Mouse (Mus musculus): Measurements from ENCODE around the gene Galp. TPM values are rescaled to one million over a fixed set of nuclear protein-coding genes. Genes with fewer than 3 reads are reported as not detected.
A peak's percentile ranks its signal among the peaks of the same experiment; 100 is the strongest.

Gene Galp
- polyA plus RNA-seq (2015; fragmentation: Nextera tagmentation; extraction: Ambion mirVana) = not detected in 2 replicates

- Histone ChIP-seq H3K36me3 (ENCODE audit: control insufficient read depth, insufficient read depth) (no peaks in the 10 kb centered on the region), H3K4me3 (replicated peaks; ENCODE audit: low read length) (no peak within 1 kb of the TSS), H3K4me1 (replicated peaks; ENCODE audit: control insufficient read depth, insufficient read depth, low read length) (no peaks in the 10 kb centered on the region), H3K9me3 (ENCODE audit: control insufficient read depth, low read length) (no peaks in the 10 kb centered on the region), H3K4me2 (ENCODE audit: low read length) (no peak within 1 kb of the TSS), H3K27ac (ENCODE audit: low read length) (no peak within 1 kb of the TSS), H3K27me3 (replicated peaks; ENCODE audit: control insufficient read depth, insufficient read depth, low read length) (no peaks in the 10 kb centered on the region), H3K9ac (replicated peaks; ENCODE audit: low read depth, low read length) (no peak within 1 kb of the TSS)
- ATAC-seq = no peak
- WGBS = 69% methylated on average over 3 of the region's 3 CpGs
Measured at GRCm38 (mm10) chr7:6196790-6197189, at the start of gene Galp. Gene Galp, plus strand, starts transcription at chr7:6197090.

DNA sequence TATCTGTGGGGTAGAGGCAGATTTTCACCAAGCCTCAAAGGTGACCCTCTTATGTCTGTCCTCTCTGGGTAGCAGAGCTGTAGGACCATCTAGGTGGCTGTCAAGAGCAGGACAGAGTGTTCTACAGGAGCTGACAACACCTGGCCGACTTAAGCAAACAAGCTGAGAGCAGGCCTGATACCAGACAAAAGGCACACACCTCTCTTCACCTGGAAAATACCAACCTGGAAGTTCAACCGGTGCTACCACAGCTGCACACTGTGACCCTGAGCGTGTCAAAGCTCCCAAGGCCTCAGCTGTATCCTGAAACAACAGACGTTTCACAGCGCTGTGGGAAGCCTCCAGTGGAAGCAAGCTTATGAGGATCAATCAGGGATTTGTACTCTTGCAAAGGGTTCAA, 49.2 kb upstream of the Galp start:
- no peak overlapping the region for H3K27ac ChIP-seq (ENCODE audit: low read length)
- no peaks in the 10 kb centered on the region for H3K27me3 ChIP-seq (replicated peaks; ENCODE audit: control insufficient read depth, insufficient read depth, low read length)
- no peak overlapping the region for H3K4me2 ChIP-seq (ENCODE audit: low read length)
- H3K9ac ChIP-seq (replicated peaks; ENCODE audit: low read depth, low read length) = no peak overlapping the region
- H3K4me1 ChIP-seq (replicated peaks; ENCODE audit: control insufficient read depth, insufficient read depth, low read length) = peaks cover 19% of the 10 kb centered on the region
- H3K4me3 ChIP-seq (replicated peaks; ENCODE audit: low read length) = no peak overlapping the region
- ATAC-seq = no peak
- no peaks in the 10 kb centered on the region for H3K9me3 ChIP-seq (ENCODE audit: control insufficient read depth, low read length)
- H3K36me3 ChIP-seq (ENCODE audit: control insufficient read depth, insufficient read depth) = no peaks in the 10 kb centered on the region
- WGBS = 78% methylated on average over 5 of the region's 5 CpGs

- no peak for ATAC-seq
- 100% methylated on average over 1 of the region's 1 CpGs for WGBS
- H3K4me1 ChIP-seq (replicated peaks; ENCODE audit: control insufficient read depth, insufficient read depth, low read length) = peaks cover 24% of the 10 kb centered on the region
- no peaks in the 10 kb centered on the region for H3K36me3 ChIP-seq (ENCODE audit: control insufficient read depth, insufficient read depth)
- no peaks in the 10 kb centered on the region for H3K27me3 ChIP-seq (replicated peaks; ENCODE audit: control insufficient read depth, insufficient read depth, low read length)
- H3K27ac ChIP-seq (ENCODE audit: low read length) = no peak overlapping the region
- no peak overlapping the region for H3K4me3 ChIP-seq (replicated peaks; ENCODE audit: low read length)
- H3K9me3 ChIP-seq (ENCODE audit: control insufficient read depth, low read length) = no peaks in the 10 kb centered on the region
- no peak overlapping the region for H3K9ac ChIP-seq (replicated peaks; ENCODE audit: low read depth, low read length)
- no peak overlapping the region for H3K4me2 ChIP-seq (ENCODE audit: low read length)
Measured at GRCm38 (mm10) chr7:6151266-6151665, 45.6 kb upstream of the Galp start.

- Histone ChIP-seq H3K36me3 (ENCODE audit: control insufficient read depth, insufficient read depth) (no peaks in the 10 kb centered on the region), H3K4me1 (replicated peaks; ENCODE audit: control insufficient read depth, insufficient read depth, low read length) (peaks cover 28% of the 10 kb centered on the region), H3K4me3 (replicated peaks; ENCODE audit: low read length) (no peak overlapping the region), H3K27me3 (replicated peaks; ENCODE audit: control insufficient read depth, insufficient read depth, low read length) (no peaks in the 10 kb centered on the region), H3K27ac (ENCODE audit: low read length) (no peak overlapping the region), H3K9me3 (ENCODE audit: control insufficient read depth, low read length) (no peaks in the 10 kb centered on the region), H3K4me2 (ENCODE audit: low read length) (no peak overlapping the region), H3K9ac (replicated peaks; ENCODE audit: low read depth, low read length) (no peak overlapping the region)
- WGBS = 84% methylated on average over 3 of the region's 3 CpGs
- ATAC-seq = no peak
Measured at GRCm38 (mm10) chr7:6152036-6152435, 44.9 kb upstream of the Galp start.

GRCm38 (mm10) chr7:6153131-6153530, 43.8 kb upstream of the Galp start:
- 90% methylated on average over 3 of the region's 3 CpGs for WGBS

GRCm38 (mm10) chr7:6154164-6154563, 42.7 kb upstream of the Galp start:
- Histone ChIP-seq H3K27ac (ENCODE audit: low read length) (no peak overlapping the region), H3K27me3 (replicated peaks; ENCODE audit: control insufficient read depth, insufficient read depth, low read length) (no peaks in the 10 kb centered on the region), H3K9ac (replicated peaks; ENCODE audit: low read depth, low read length) (no peak overlapping the region; the same call in 1 of the 2 replicates), H3K4me2 (ENCODE audit: low read length) (peak overlapping the region; percentile 82; the same call in 1 of the 2 replicates), H3K9me3 (ENCODE audit: control insufficient read depth, low read length) (no peaks in the 10 kb centered on the region), H3K36me3 (ENCODE audit: control insufficient read depth, insufficient read depth) (no peaks in the 10 kb centered on the region), H3K4me1 (replicated peaks; ENCODE audit: control insufficient read depth, insufficient read depth, low read length) (peaks cover 22% of the 10 kb centered on the region), H3K4me3 (replicated peaks; ENCODE audit: low read length) (peak overlapping the region; percentile 87; the same call in 1 of the 2 replicates)
- WGBS = 79% methylated on average over 5 of the region's 5 CpGs
- ATAC-seq = no peak

More at GRCm38 (mm10) chr7:6153131-6153530, 43.8 kb upstream of the Galp start:
- ATAC-seq = no peak
- Histone ChIP-seq H3K36me3 (ENCODE audit: control insufficient read depth, insufficient read depth) (no peaks in the 10 kb centered on the region), H3K4me1 (replicated peaks; ENCODE audit: control insufficient read depth, insufficient read depth, low read length) (peaks cover 28% of the 10 kb centered on the region), H3K9me3 (ENCODE audit: control insufficient read depth, low read length) (no peaks in the 10 kb centered on the region), H3K27ac (ENCODE audit: low read length) (no peak overlapping the region), H3K9ac (replicated peaks; ENCODE audit: low read depth, low read length) (no peak overlapping the region), H3K4me3 (replicated peaks; ENCODE audit: low read length) (no peak overlapping the region), H3K4me2 (ENCODE audit: low read length) (no peak overlapping the region), H3K27me3 (replicated peaks; ENCODE audit: control insufficient read depth, insufficient read depth, low read length) (no peaks in the 10 kb centered on the region)

GRCm38 (mm10) chr7:6155031-6155872, 41.6 kb upstream of the Galp start:
- H3K27ac ChIP-seq (ENCODE audit: low read length) = peak overlapping the region; percentile 95
- peaks cover 20% of the 10 kb centered on the region for H3K4me1 ChIP-seq (replicated peaks; ENCODE audit: control insufficient read depth, insufficient read depth, low read length)
- peak overlapping the region; percentile 96 for H3K9ac ChIP-seq (replicated peaks; ENCODE audit: low read depth, low read length)
- H3K36me3 ChIP-seq (ENCODE audit: control insufficient read depth, insufficient read depth) = no peaks in the 10 kb centered on the region
- peak overlapping the region; percentile 82 for H3K4me2 ChIP-seq (ENCODE audit: low read length)
- under 1% methylated on average over 57 of the region's 85 CpGs for WGBS
- H3K27me3 ChIP-seq (replicated peaks; ENCODE audit: control insufficient read depth, insufficient read depth, low read length) = no peaks in the 10 kb centered on the region
- ATAC-seq = peak; percentile 74
- no peaks in the 10 kb centered on the region for H3K9me3 ChIP-seq (ENCODE audit: control insufficient read depth, low read length)
- H3K4me3 ChIP-seq (replicated peaks; ENCODE audit: low read length) = peak overlapping the region; percentile 87

- Histone ChIP-seq H3K9ac (replicated peaks; ENCODE audit: low read depth, low read length) (peak within 1 kb of the TSS; percentile 96), H3K27me3 (replicated peaks; ENCODE audit: control insufficient read depth, insufficient read depth, low read length) (no peaks in the 10 kb centered on the region), H3K9me3 (ENCODE audit: control insufficient read depth, low read length) (no peaks in the 10 kb centered on the region), H3K4me3 (replicated peaks; ENCODE audit: low read length) (peak within 1 kb of the TSS; percentile 87), H3K4me2 (ENCODE audit: low read length) (peak within 1 kb of the TSS; percentile 82), H3K36me3 (ENCODE audit: control insufficient read depth, insufficient read depth) (no peaks in the 10 kb centered on the region), H3K4me1 (replicated peaks; ENCODE audit: control insufficient read depth, insufficient read depth, low read length) (peaks cover 20% of the 10 kb centered on the region), H3K27ac (ENCODE audit: low read length) (peak within 1 kb of the TSS; percentile 95)
- WGBS = under 1% methylated on average over 46 of the region's 54 CpGs
- ATAC-seq = peak; percentile 97
Measured at GRCm38 (mm10) chr7:6155901-6156411, 40.9 kb upstream of the Galp start, which contains the start of gene Zfp787. Gene Zfp787, minus strand, starts transcription at chr7:6155997.

DNA sequence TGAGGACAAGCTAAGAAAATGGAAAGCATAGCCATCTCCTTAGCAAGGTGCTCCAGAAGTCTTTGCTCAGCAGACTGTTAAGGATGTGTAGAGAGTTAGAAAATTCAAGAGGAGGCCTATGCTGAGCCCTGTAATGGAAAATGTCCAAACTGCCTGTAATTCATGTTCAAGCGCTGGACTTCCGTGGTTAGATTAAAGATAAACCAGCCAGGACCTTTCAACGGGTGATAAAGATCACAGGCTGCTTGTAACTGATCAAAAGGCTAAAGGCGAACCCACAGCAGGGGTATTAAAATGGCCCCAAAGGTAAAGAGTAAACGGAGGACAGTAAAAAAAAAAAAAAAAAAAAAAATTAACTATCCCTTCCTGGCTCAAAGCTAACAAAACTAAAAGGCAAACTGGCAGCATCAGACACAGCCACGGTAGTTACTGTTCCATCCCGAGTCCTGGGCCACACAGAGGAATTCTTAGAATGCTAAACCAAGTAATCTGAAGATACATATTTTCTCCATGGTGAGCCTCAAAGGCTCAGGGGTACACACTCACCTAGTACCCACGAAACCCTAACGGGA, 39.9 kb upstream of the Galp start:
- no peaks in the 10 kb centered on the region for H3K27me3 ChIP-seq (replicated peaks; ENCODE audit: control insufficient read depth, insufficient read depth, low read length)
- peak overlapping the region; percentile 53; the same call in 1 of the 2 replicates for H3K9ac ChIP-seq (replicated peaks; ENCODE audit: low read depth, low read length)
- no peak overlapping the region for H3K27ac ChIP-seq (ENCODE audit: low read length)
- H3K4me2 ChIP-seq (ENCODE audit: low read length) = peak overlapping the region; percentile 81
- H3K9me3 ChIP-seq (ENCODE audit: control insufficient read depth, low read length) = no peaks in the 10 kb centered on the region
- H3K4me3 ChIP-seq (replicated peaks; ENCODE audit: low read length) = peak overlapping the region; percentile 87; the same call in 1 of the 2 replicates
- 73% methylated on average over 9 of the region's 9 CpGs for WGBS
- H3K36me3 ChIP-seq (ENCODE audit: control insufficient read depth, insufficient read depth) = no peaks in the 10 kb centered on the region
- no peak for ATAC-seq
- H3K4me1 ChIP-seq (replicated peaks; ENCODE audit: control insufficient read depth, insufficient read depth, low read length) = peaks cover 20% of the 10 kb centered on the region

Measured in forebrain, embryonic 16.5 days (tissue).